40 mouse cellular contexts compared by ENCODE assay signal in the genomic region with DNA sequence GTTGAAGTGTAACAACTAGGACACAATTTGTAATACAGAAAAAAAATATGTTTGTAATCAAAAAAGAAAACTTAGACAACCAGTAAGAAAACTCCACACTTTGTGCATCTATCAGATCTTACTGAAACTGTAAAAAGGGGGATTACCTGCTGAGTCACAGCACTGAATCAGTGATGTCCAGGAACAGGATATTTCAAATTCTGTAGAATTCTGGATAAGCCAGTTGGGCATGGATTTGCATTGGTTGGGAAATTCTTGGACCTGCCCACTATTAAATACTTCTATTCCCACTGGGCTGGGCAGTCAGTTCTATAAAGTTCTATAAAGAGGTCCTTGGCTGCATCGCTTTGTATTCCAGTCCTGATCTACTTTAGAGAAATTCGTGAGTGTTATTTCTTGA. TPM values are rescaled to one million over a fixed set of nuclear protein-coding genes. Genes with fewer than 3 reads are reported as not detected.
"Had no signal": no experiment of that assay in that cellular context is flagged by ENCODE, and none has a peak within 500 bp of the region (broad histone marks: within the 10 kb centered on the region; RNA-seq: fewer than 3 reads in every experiment).

A gene (plus strand): TSS at position 301 of the 400 bp plus-strand sequence.

- DNase-seq: cerebellum, adult 8-10 months; cerebellum, adult 9-10 months; cerebellum, adult 9-11 months; cerebellum, postnatal 10 days; cerebellum, postnatal 14 days; cerebellum, postnatal 25 days; cerebellum, postnatal 36 days; embryo, embryonic 11 days; forebrain, postnatal 0 days; gastrocnemius, adult 2 months; gastrocnemius, postnatal 10 days; gastrocnemius, postnatal 14 days; gastrocnemius, postnatal 25 days; gastrocnemius, postnatal 36 days; heart, adult 11 months; heart, adult 18-20 months; heart, adult 2 months had no signal

- H3K9ac ChIP-seq: embryonic facial prominence, embryonic 12.5 days; embryonic facial prominence, embryonic 13.5 days; embryonic facial prominence, embryonic 15.5 days; forebrain, embryonic 12.5 days; forebrain, embryonic 13.5 days; forebrain, embryonic 15.5 days; forebrain, postnatal 0 days had no signal

- H3K27ac ChIP-seq: embryonic facial prominence, embryonic 10.5 days; embryonic facial prominence, embryonic 12.5 days; embryonic facial prominence, embryonic 13.5 days; embryonic facial prominence, embryonic 15.5 days; forebrain, embryonic 10.5 days; forebrain, embryonic 12.5 days; forebrain, embryonic 13.5 days; forebrain, embryonic 15.5 days; gastrocnemius, adult 2 months; heart, adult 2 months had no signal

- ATAC-seq: forebrain, embryonic 13.5 days; forebrain, embryonic 14.5 days; forebrain, embryonic 15.5 days; forebrain, embryonic 16.5 days; forebrain, postnatal 0 days had no signal

- H3K4me1 ChIP-seq: embryonic facial prominence, embryonic 10.5 days; embryonic facial prominence, embryonic 12.5 days; embryonic facial prominence, embryonic 13.5 days; embryonic facial prominence, embryonic 15.5 days; forebrain, embryonic 10.5 days; forebrain, embryonic 12.5 days; forebrain, embryonic 13.5 days; forebrain, embryonic 15.5 days had no signal

- H3K4me2 ChIP-seq: embryonic facial prominence, embryonic 12.5 days; embryonic facial prominence, embryonic 13.5 days; embryonic facial prominence, embryonic 15.5 days; forebrain, embryonic 12.5 days; forebrain, embryonic 13.5 days; forebrain, embryonic 15.5 days had no signal

- H3K27me3 ChIP-seq: embryonic facial prominence, embryonic 12.5 days; embryonic facial prominence, embryonic 13.5 days; embryonic facial prominence, embryonic 15.5 days; forebrain, embryonic 12.5 days; forebrain, embryonic 13.5 days; forebrain, embryonic 15.5 days had no signal

- H3K9me3 ChIP-seq: embryonic facial prominence, embryonic 10.5 days; embryonic facial prominence, embryonic 12.5 days; embryonic facial prominence, embryonic 13.5 days; embryonic facial prominence, embryonic 15.5 days; forebrain, embryonic 10.5 days; forebrain, embryonic 12.5 days; forebrain, embryonic 13.5 days; forebrain, embryonic 15.5 days had no signal

- H3K36me3 ChIP-seq: embryonic facial prominence, embryonic 10.5 days; embryonic facial prominence, embryonic 12.5 days; embryonic facial prominence, embryonic 13.5 days; embryonic facial prominence, embryonic 15.5 days; forebrain, embryonic 10.5 days; forebrain, embryonic 12.5 days; forebrain, embryonic 15.5 days had no signal

- H3K4me3 ChIP-seq: embryonic facial prominence, embryonic 10.5 days; embryonic facial prominence, embryonic 12.5 days; embryonic facial prominence, embryonic 13.5 days; embryonic facial prominence, embryonic 15.5 days; erythroblast, embryonic 14.5 days; forebrain, embryonic 10.5 days; forebrain, embryonic 12.5 days; forebrain, embryonic 13.5 days; forebrain, embryonic 15.5 days; gastrocnemius, adult 2 months; heart, adult 2 months had no signal

RNA-seq across cellular contexts. Expression of the gene that starts here (rescaled TPM):
- total RNA-seq: common myeloid progenitor, adult 5-6 weeks; forebrain, postnatal 0 days; gastrocnemius, adult 18-20 months; gastrocnemius, adult 2 months; gastrocnemius, adult 8-10 months; gastrocnemius, postnatal 10 days; gastrocnemius, postnatal 14 days; gastrocnemius, postnatal 25 days; gastrocnemius, postnatal 36 days; gastrocnemius, postnatal 4 days; granulocyte monocyte progenitor cell, adult 5-6 weeks; heart, adult 18-20 months; heart, adult 2 months; heart, adult 8-10 months had no signal
- polyA plus RNA-seq: cortical plate, adult 2 months; embryonic facial prominence, embryonic 10.5 days; embryonic facial prominence, embryonic 11.5 days; embryonic facial prominence, embryonic 12.5 days; embryonic facial prominence, embryonic 13.5 days; embryonic facial prominence, embryonic 14.5 days; embryonic facial prominence, embryonic 15.5 days; erythroblast, embryonic 14.5 days; forebrain, embryonic 10.5 days; forebrain, embryonic 11.5 days; forebrain, embryonic 12.5 days; forebrain, embryonic 13.5 days; forebrain, embryonic 14.5 days; forebrain, embryonic 15.5 days; forebrain, embryonic 16.5 days; forebrain, postnatal 0 days; frontal cortex, adult 2 months; gonadal fat pad, adult 2 months; heart, adult 2 months had no signal
